Comparison of ENCODE assay signal across 8 mouse cellular contexts in genomic region chr9:103490439-103490838, GRCm38 (mm10). TPM values are rescaled to one million over a fixed set of nuclear protein-coding genes. Genes with fewer than 3 reads are reported as not detected.
DNase-seq lines count a peak whose midpoint lies in the region; ATAC-seq lines count a peak whose summit lies in the region.

No protein-coding gene starts in this region.

- no peak overlapping the region for H3K4me2 ChIP-seq in kidney, embryonic 15.5 days
- H3K4me2 ChIP-seq in liver, embryonic 11.5 days, result no peak overlapping the region
- H3K4me2 ChIP-seq in stomach, embryonic 15.5 days, result no peak overlapping the region

- no peak overlapping the region for H3K27ac ChIP-seq in embryonic facial prominence, embryonic 10.5 days (replicated peaks)
- no peak overlapping the region for H3K27ac ChIP-seq in kidney, embryonic 15.5 days
- no peak overlapping the region for H3K27ac ChIP-seq in liver, embryonic 11.5 days (ENCODE audit: low read depth, low read length)
- no peak overlapping the region for H3K27ac ChIP-seq in stomach, embryonic 15.5 days

- no peak overlapping the region for H3K4me3 ChIP-seq in embryonic facial prominence, embryonic 10.5 days
- H3K4me3 ChIP-seq in kidney, embryonic 15.5 days (replicated peaks), result no peak overlapping the region
- no peak overlapping the region for H3K4me3 ChIP-seq in liver, embryonic 11.5 days (ENCODE audit: low read depth, low read length)
- no peak overlapping the region for H3K4me3 ChIP-seq in stomach, embryonic 15.5 days (replicated peaks)

- WGBS in embryonic facial prominence, embryonic 10.5 days, result 31% methylated on average over 2 of the region's 2 CpGs
- 3% methylated on average over 2 of the region's 2 CpGs for WGBS in kidney, embryonic 15.5 days
- 22% methylated on average over 2 of the region's 2 CpGs for WGBS in liver, embryonic 11.5 days
- 17% methylated on average over 2 of the region's 2 CpGs for WGBS in stomach, embryonic 15.5 days

- peak; percentile 70 for DNase-seq in 416B (ENCODE audit: low read depth)
- peak; percentile 90 for DNase-seq in adrenal gland, postnatal 10 days
- DNase-seq in embryonic facial prominence, embryonic 10.5 days (ENCODE audit: low spot score), result peak; percentile 88
- peak; percentile 31 to 67 for DNase-seq in heart, adult 9 months (ENCODE audit: low spot score in 2 of 2)
- DNase-seq in liver, embryonic 11.5 days (ENCODE audit: low spot score), result peak; percentile 74
- peak; percentile 86 for DNase-seq in neural tube, embryonic 10.5 days (ENCODE audit: extremely low spot score, low spot score)

- no peaks in the 10 kb centered on the region for H3K36me3 ChIP-seq in embryonic facial prominence, embryonic 10.5 days (replicated peaks)
- H3K36me3 ChIP-seq in kidney, embryonic 15.5 days, result no peaks in the 10 kb centered on the region
- peaks cover 3% of the 10 kb centered on the region; the same call in 1 of the 2 replicates for H3K36me3 ChIP-seq in liver, embryonic 11.5 days (ENCODE audit: control insufficient read depth, insufficient read depth, low read length)
- H3K36me3 ChIP-seq in stomach, embryonic 15.5 days, result no peaks in the 10 kb centered on the region

- H3K27me3 ChIP-seq in embryonic facial prominence, embryonic 10.5 days (replicated peaks; ENCODE audit: low read depth, poor library complexity, severe bottlenecking), result 0 out of 2 replicates have a peak, but pooled peaks cover 4% of the 10 kb centered on the region
- H3K27me3 ChIP-seq in kidney, embryonic 15.5 days, result 0 out of 2 replicates have a peak, but pooled peaks cover 2% of the 10 kb centered on the region
- H3K27me3 ChIP-seq in liver, embryonic 11.5 days (replicated peaks; ENCODE audit: control insufficient read depth, insufficient read depth, low read length), result no peaks in the 10 kb centered on the region
- no peaks in the 10 kb centered on the region for H3K27me3 ChIP-seq in stomach, embryonic 15.5 days (replicated peaks)

- peaks cover 45% of the 10 kb centered on the region for H3K4me1 ChIP-seq in embryonic facial prominence, embryonic 10.5 days
- peaks cover 39% of the 10 kb centered on the region for H3K4me1 ChIP-seq in kidney, embryonic 15.5 days
- H3K4me1 ChIP-seq in liver, embryonic 11.5 days (replicated peaks; ENCODE audit: control insufficient read depth, insufficient read depth, low read length), result peaks cover 2% of the 10 kb centered on the region
- no peaks in the 10 kb centered on the region for H3K4me1 ChIP-seq in stomach, embryonic 15.5 days

- no peaks in the 10 kb centered on the region for H3K9me3 ChIP-seq in embryonic facial prominence, embryonic 10.5 days
- no peaks in the 10 kb centered on the region for H3K9me3 ChIP-seq in kidney, embryonic 15.5 days (replicated peaks)
- no peaks in the 10 kb centered on the region for H3K9me3 ChIP-seq in liver, embryonic 11.5 days (ENCODE audit: control insufficient read depth, low read length)
- no peaks in the 10 kb centered on the region for H3K9me3 ChIP-seq in stomach, embryonic 15.5 days

- peak; percentile 66 for ATAC-seq in kidney, embryonic 15.5 days (replicated peaks; ENCODE audit: low FRiP score)
- peak; percentile 56 for ATAC-seq in liver, embryonic 11.5 days (replicated peaks; ENCODE audit: low FRiP score)
- ATAC-seq in stomach, embryonic 15.5 days (ENCODE audit: insufficient read depth, low FRiP score, low read depth), result peak; percentile 54; the same call in 1 of the 2 replicates

- no peak overlapping the region for H3K9ac ChIP-seq in kidney, embryonic 15.5 days
- no peak overlapping the region for H3K9ac ChIP-seq in liver, embryonic 11.5 days (ENCODE audit: low read depth, low read length)
- no peak overlapping the region for H3K9ac ChIP-seq in stomach, embryonic 15.5 days

RNA-seq across cellular contexts. Expression of gene Bfsp2, which starts 10.2 kb away (rescaled TPM):
- under 1 TPM; 0.55 to 0.60 TPM for total RNA-seq in adrenal gland, postnatal 10 days (2021)
- 0.75 and 1.3 TPM in 2 replicates for polyA plus RNA-seq in embryonic facial prominence, embryonic 10.5 days (2016; fragmentation: Nextera tagmentation; extraction: Ambion mirVana)
- polyA plus RNA-seq in kidney, embryonic 15.5 days (2015; fragmentation: Nextera tagmentation; extraction: Ambion mirVana), result 0.27 and 0.37 TPM in 2 replicates
- 0.42 and 0.55 TPM in 2 replicates for polyA plus RNA-seq in liver, embryonic 11.5 days (2014; fragmentation: Nextera tagmentation; extraction: Ambion mirVana)
- polyA plus RNA-seq in stomach, embryonic 15.5 days (2015; fragmentation: Nextera tagmentation; extraction: Ambion mirVana), result 0.53 and 0.71 TPM in 2 replicates
